Mouse (Mus musculus) brain, embryonic 14.5 days (tissue): Measurements from ENCODE around the gene Cnih4.

ENCODE experiments used
- CTCF ChIP-seq: fragments of 200-500 bp; IDR thresholded peaks from 2 replicates; pipeline ENCODE4 v1.5.1; 2012; ENCODE audit warnings: inconsistent platforms, mild to moderate bottlenecking, moderate library complexity, borderline replicate concordance; ENCODE audit not compliant: insufficient read depth, insufficient read length; ENCODE audit errors: extremely low read depth
- POLR2A ChIP-seq: fragments of 200-500 bp; IDR thresholded peaks from 2 replicates; pipeline ENCODE4 v1.6.1; 2012; ENCODE audit warnings: mild to moderate bottlenecking, inconsistent platforms, borderline replicate concordance; ENCODE audit not compliant: poor library complexity, insufficient read depth, insufficient read length, severe bottlenecking; ENCODE audit errors: extremely low read depth

DNA sequence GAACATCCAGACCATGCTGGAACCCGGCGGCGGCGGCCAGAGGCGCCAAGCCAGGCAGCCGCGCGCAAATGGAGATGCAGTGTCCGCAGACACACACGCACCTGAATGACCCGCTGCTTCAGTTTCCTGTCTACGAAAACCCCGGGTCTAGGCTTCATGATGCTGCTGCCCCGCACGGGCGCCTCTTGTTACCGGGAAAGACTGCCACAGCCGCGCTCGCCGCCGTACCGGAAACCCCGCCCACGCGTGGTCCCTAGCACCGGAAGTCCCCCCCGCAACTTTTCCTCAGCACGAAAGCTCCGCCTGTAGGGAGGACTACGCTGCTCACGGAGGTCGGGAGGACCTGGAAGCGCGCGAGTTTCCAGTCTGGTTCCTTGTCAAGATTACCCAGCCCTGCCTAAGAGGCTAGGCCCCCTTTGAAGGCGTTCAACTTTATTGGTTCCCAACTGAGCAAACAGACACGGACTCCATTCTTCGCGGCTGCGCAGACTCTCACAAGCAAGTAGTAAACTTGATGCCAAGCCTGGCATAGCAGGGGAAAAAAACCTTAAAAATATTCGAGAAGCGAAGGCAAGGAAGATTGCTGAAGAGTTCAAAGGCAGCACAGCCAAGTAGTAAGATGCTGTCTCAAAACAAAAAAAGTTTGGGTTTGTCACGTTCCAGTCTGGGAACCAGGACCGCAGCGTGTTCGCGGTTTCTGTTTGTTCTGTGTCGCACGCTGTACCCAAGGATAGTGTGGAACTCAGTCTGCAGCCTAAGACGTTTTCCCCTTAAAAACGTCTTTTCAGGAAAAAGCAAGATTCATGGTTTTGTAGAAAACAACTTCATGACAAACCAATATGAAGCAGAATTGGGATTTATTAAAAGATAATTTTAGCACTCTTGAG lies at the start of gene Cnih4, which contains the start of gene Nvl:
- TF ChIP-seq CTCF (no peak), POLR2A (peak; percentile 34; the same call in 1 of the 2 replicates)
